Mouse (Mus musculus) myocyte (in vitro differentiated cells): ENCODE measurements around the gene Arnt2. TPM values are rescaled to one million over a fixed set of nuclear protein-coding genes. Genes with fewer than 3 reads are reported as not detected.

Experiments used
- H3K27me3 ChIP-seq: one replicate; pipeline ENCODE4 v1.6.1; 2011; ENCODE audit not compliant: control insufficient read depth, insufficient read depth, insufficient read length
- H3K36me3 ChIP-seq: one replicate; pipeline ENCODE4 v1.6.1; 2011; ENCODE audit not compliant: control insufficient read depth, insufficient read depth
- H3K4me2 ChIP-seq: one replicate; pipeline ENCODE4 v1.6.1; 2011; ENCODE audit warnings: low read depth, control low read depth
- H3K4me3 ChIP-seq: one replicate; pipeline ENCODE4 v1.5.1; 2011; ENCODE audit warnings: mild to moderate bottlenecking, control low read depth, moderate library complexity
- H3K79me2 ChIP-seq: one replicate; pipeline ENCODE4 v1.6.1; 2011; ENCODE audit not compliant: control insufficient read depth, insufficient read depth
- H3ac ChIP-seq: one replicate; pipeline ENCODE4 v1.6.1; 2011; ENCODE audit not compliant: control insufficient read depth, insufficient read length
- CEBPB ChIP-seq: IDR thresholded peaks from 2 replicates; pipeline ENCODE4 v1.6.1; 2011; ENCODE audit warnings: mild to moderate bottlenecking, moderate library complexity; ENCODE audit not compliant: poor library complexity, insufficient read depth, severe bottlenecking
- E2F4 ChIP-seq: IDR thresholded peaks from one replicate; pipeline ENCODE4 v1.6.1; 2011; ENCODE audit warnings: mild to moderate bottlenecking, control low read depth, moderate library complexity; ENCODE audit not compliant: insufficient read depth
- MAX ChIP-seq: IDR thresholded peaks from one replicate; pipeline ENCODE4 v1.6.1; 2011; ENCODE audit warnings: low read depth, mild to moderate bottlenecking, control low read depth
- MYOD1 ChIP-seq, 3 experiments: IDR thresholded peaks; one replicate each; pipeline ENCODE4 v1.6.1; 2011; ENCODE audit warnings: control low read depth in 2 of 3, low read depth in 2 of 3, mild to moderate bottlenecking in 2 of 3, moderate library complexity in 1 of 3; ENCODE audit not compliant: insufficient read length in 2 of 3, control insufficient read depth in 1 of 3
- MYOG ChIP-seq, 3 experiments: IDR thresholded peaks; one replicate each; pipeline ENCODE4 v1.6.1; 2011; ENCODE audit warnings: control low read depth in 2 of 3, low read depth in 2 of 3, mild to moderate bottlenecking in 2 of 3; ENCODE audit not compliant: insufficient read length in 2 of 3, control insufficient read depth in 1 of 3, insufficient read depth in 1 of 3
- POLR2A ChIP-seq: IDR thresholded peaks from one replicate; pipeline ENCODE4 v1.6.1; 2011; ENCODE audit warnings: low read depth, mild to moderate bottlenecking, control low read depth, moderate library complexity; ENCODE audit not compliant: insufficient read length
- POLR2AphosphoS2 ChIP-seq: IDR thresholded peaks from one replicate; pipeline ENCODE4 v1.6.1; 2011; ENCODE audit warnings: low read depth, control low read depth; ENCODE audit not compliant: insufficient read length
- REST ChIP-seq: IDR thresholded peaks from one replicate; pipeline ENCODE4 v1.6.1; 2011; ENCODE audit warnings: mild to moderate bottlenecking, control low read depth, moderate library complexity; ENCODE audit not compliant: insufficient read depth, insufficient read length
- SRF ChIP-seq: IDR thresholded peaks from one replicate; pipeline ENCODE4 v1.6.1; 2011; ENCODE audit warnings: low read depth; ENCODE audit not compliant: control insufficient read depth, insufficient read length
- TCF12 ChIP-seq: IDR thresholded peaks from one replicate; pipeline ENCODE4 v1.6.1; 2011; ENCODE audit warnings: mild to moderate bottlenecking, control low read depth; ENCODE audit not compliant: poor library complexity, insufficient read depth, severe bottlenecking
- TCF3 ChIP-seq: IDR thresholded peaks from one replicate; pipeline ENCODE4 v1.6.1; 2011; ENCODE audit warnings: low read depth, control low read depth; ENCODE audit not compliant: insufficient read length
- USF1 ChIP-seq: IDR thresholded peaks from one replicate; pipeline ENCODE4 v1.6.1; 2011; ENCODE audit warnings: low read depth, mild to moderate bottlenecking, control low read depth, moderate library complexity
- polyA plus RNA-seq: library from polyadenylated mRNA; unstranded; fragments of >200 nt; fragmentation: generic; extraction: Trizol; gene quantifications from one replicate; pipeline ENCODE4 v1.2.1, GENCODE M21; 2012; ENCODE audit warnings: missing spikeins

Arnt2 gene
- polyA plus RNA-seq, 1 experiment, result 1.00 TPM

- Histone ChIP-seq H3K79me2 (no peaks in the 10 kb centered on the region), H3ac (no peak overlapping the region), H3K4me3 (no peak overlapping the region), H3K27me3 (no peaks in the 10 kb centered on the region), H3K4me2 (no peak overlapping the region), H3K36me3 (no peaks in the 10 kb centered on the region)
- TF ChIP-seq USF1 (no peak), REST (no peak), POLR2AphosphoS2 (no peak), CEBPB (no peak), MYOG (IDR thresholded peaks at IDR 0.05; ENCODE audit: control insufficient read depth in 1 of 3, insufficient read depth in 1 of 3, insufficient read length in 2 of 3, low read depth in 2 of 3) (no peak), MYOD1 (IDR thresholded peaks at IDR 0.05; ENCODE audit: control insufficient read depth in 1 of 3, insufficient read length in 2 of 3, low read depth in 2 of 3) (no peak), POLR2A (no peak), E2F4 (no peak), SRF (no peak), TCF3 (no peak), TCF12 (no peak), MAX (no peak)
These were observed 6.6 kb downstream of the Arnt2 start for GRCm38 (mm10) chr7:84403371-84403770.

GRCm38 (mm10) chr7:84401641-84402455 lies 8.1 kb downstream of the Arnt2 start:
- TF ChIP-seq MYOG (IDR thresholded peaks at IDR 0.05; ENCODE audit: control insufficient read depth in 1 of 3, insufficient read depth in 1 of 3, insufficient read length in 2 of 3, low read depth in 2 of 3) (no peak), E2F4 (no peak), TCF3 (no peak), MYOD1 (IDR thresholded peaks at IDR 0.05; ENCODE audit: control insufficient read depth in 1 of 3, insufficient read length in 2 of 3, low read depth in 2 of 3) (no peak), SRF (no peak), POLR2A (no peak), POLR2AphosphoS2 (no peak), USF1 (no peak), TCF12 (no peak), MAX (no peak), CEBPB (no peak)
- no peak overlapping the region for H3K4me2 ChIP-seq
- no peak overlapping the region for H3K4me3 ChIP-seq
- no peak overlapping the region for H3ac ChIP-seq
- no peaks in the 10 kb centered on the region for H3K27me3 ChIP-seq
- no peaks in the 10 kb centered on the region for H3K36me3 ChIP-seq
- no peaks in the 10 kb centered on the region for H3K79me2 ChIP-seq

- Histone ChIP-seq H3K4me3 (no peak overlapping the region), H3ac (no peak overlapping the region), H3K79me2 (no peaks in the 10 kb centered on the region), H3K4me2 (no peak overlapping the region), H3K27me3 (no peaks in the 10 kb centered on the region), H3K36me3 (no peaks in the 10 kb centered on the region)
- no peak for TF ChIP-seq E2F4
- TF ChIP-seq TCF3, result no peak
- no peak for TF ChIP-seq MYOD1 (IDR thresholded peaks at IDR 0.05; ENCODE audit: control insufficient read depth in 1 of 3, insufficient read length in 2 of 3, low read depth in 2 of 3)
- no peak for TF ChIP-seq MAX
- TF ChIP-seq POLR2AphosphoS2, result no peak
- TF ChIP-seq TCF12, result no peak
- no peak for TF ChIP-seq USF1
- no peak for TF ChIP-seq SRF
- no peak for TF ChIP-seq CEBPB
- no peak for TF ChIP-seq REST
- no peak for TF ChIP-seq MYOG (IDR thresholded peaks at IDR 0.05; ENCODE audit: control insufficient read depth in 1 of 3, insufficient read depth in 1 of 3, insufficient read length in 2 of 3, low read depth in 2 of 3)
- TF ChIP-seq POLR2A, result no peak
These were observed 12.7 kb downstream of the Arnt2 start for GRCm38 (mm10) chr7:84397320-84397719.

- Histone ChIP-seq H3K36me3 (no peaks in the 10 kb centered on the region), H3K79me2 (no peaks in the 10 kb centered on the region), H3K4me2 (no peak overlapping the region), H3K27me3 (no peaks in the 10 kb centered on the region), H3ac (no peak overlapping the region), H3K4me3 (no peak overlapping the region)
- TF ChIP-seq CEBPB (no peak), SRF (no peak), MYOG (IDR thresholded peaks at IDR 0.05; ENCODE audit: control insufficient read depth in 1 of 3, insufficient read depth in 1 of 3, insufficient read length in 2 of 3, low read depth in 2 of 3) (no peak), POLR2AphosphoS2 (no peak), MAX (no peak), USF1 (no peak)
These were observed 13.4 kb downstream of the Arnt2 start for GRCm38 (mm10) chr7:84396581-84396980.
